Mouse (Mus musculus) frontal cortex, adult 2 months (tissue): ENCODE measurements around the gene Irgc1. TPM values are rescaled to one million over a fixed set of nuclear protein-coding genes. Genes with fewer than 3 reads are reported as not detected.
"Not testable (repeated sequence)": the region's sequence is repeated elsewhere in the genome, so short reads cannot be mapped to it uniquely, and the experiment has no call there.

ENCODE experiments used
- DNase-seq, 2 experiments: peaks; one replicate each; pipeline ENCODE4 v3.0.0; 2022; ENCODE audit warnings: low spot score in 1 of 2; ENCODE audit errors: extremely low spot score in 1 of 2
- polyA plus RNA-seq: library from polyadenylated mRNA; depleted of rRNA; stranded (reverse); fragments of >200 nt; gene quantifications from 2 replicates; pipeline ENCODE4 v1.2.3, GENCODE M21; 2012

The Irgc1 gene
- polyA plus RNA-seq, 1 experiment, result 0.68 TPM

DNA sequence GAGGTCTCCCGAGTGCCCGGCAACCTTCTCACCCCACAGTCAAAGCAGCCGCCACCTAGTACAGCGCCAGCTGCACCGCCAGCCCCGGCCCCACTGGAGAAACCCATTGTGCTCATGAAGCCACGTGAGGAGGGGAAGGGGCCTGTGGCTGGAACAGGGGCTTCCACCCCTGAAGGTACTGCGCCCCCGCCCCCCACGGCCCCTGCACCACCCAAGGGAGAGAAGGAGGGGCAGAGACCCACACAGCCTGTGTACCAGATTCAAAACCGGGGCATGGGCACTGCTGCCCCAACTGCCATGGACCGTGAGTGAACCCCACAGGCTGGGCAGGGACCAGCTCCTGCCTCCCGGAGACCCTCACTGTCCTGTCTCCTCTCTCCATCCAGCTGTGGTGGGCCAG, 46.4 kb downstream of the Irgc1 start:
- DNase-seq, result no peak

- no peak for DNase-seq
Measured at GRCm38 (mm10) chr7:24402851-24403250, 49.2 kb downstream of the Irgc1 start.

DNA sequence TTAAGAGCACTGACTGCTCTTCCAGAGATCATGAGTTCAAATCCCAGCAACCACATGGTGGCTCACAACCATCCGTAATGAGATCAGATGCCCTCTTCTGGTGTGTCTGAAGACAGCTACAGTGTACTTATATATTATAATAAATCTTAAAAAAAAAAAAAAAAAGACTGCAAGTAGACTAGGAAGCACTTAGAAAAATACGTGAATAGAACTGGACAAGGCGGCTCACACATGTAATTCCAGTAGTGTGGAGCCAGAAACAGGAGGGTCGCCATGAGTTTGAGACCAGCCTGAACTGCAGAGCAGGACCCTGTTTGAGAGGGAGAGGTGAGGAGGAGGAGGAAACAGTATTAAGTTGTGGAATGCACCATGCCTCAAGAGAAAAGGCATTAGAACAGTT, 51.6 kb downstream of the Irgc1 start:
- not testable (repeated sequence) for DNase-seq

DNA sequence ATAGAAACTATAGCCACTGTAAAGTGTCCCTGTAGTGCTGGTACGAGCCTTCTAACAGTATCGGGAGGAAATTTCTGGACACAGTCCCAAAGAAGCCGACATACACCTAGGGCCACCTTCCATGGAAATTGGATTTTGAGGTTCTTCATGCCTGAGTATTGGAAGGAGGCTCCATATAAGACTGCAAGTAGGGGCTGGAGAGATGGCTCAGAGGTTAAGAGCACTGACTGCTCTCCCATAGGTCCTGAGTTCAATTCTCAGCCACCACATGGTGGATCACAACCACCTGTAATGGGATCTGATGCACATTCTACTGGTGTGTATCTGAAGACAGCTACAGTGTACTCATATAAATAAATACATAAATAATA, 52.0 kb downstream of the Irgc1 start:
- DNase-seq, result no peak

GRCm38 (mm10) chr7:24399256-24400081, 52.6 kb downstream of the Irgc1 start, which contains the start of gene Smg9:
Gene Smg9, plus strand, starts transcription at chr7:24399619.
- DNase-seq, result peak; percentile 95 to 98

GRCm38 (mm10) chr7:24398364-24398913, 53.7 kb downstream of the Irgc1 start:
- DNase-seq, result no peak

- DNase-seq, result no peak
Measured at GRCm38 (mm10) chr7:24396832-24397231, 55.3 kb downstream of the Irgc1 start.

GRCm38 (mm10) chr7:24394475-24395161, 57.5 kb downstream of the Irgc1 start:
- DNase-seq, result no peak

- no peak for DNase-seq
Measured at GRCm38 (mm10) chr7:24394054-24394453, 58.0 kb downstream of the Irgc1 start.

- DNase-seq, result no peak
Measured at GRCm38 (mm10) chr7:24391687-24392086, 60.4 kb downstream of the Irgc1 start.

DNA sequence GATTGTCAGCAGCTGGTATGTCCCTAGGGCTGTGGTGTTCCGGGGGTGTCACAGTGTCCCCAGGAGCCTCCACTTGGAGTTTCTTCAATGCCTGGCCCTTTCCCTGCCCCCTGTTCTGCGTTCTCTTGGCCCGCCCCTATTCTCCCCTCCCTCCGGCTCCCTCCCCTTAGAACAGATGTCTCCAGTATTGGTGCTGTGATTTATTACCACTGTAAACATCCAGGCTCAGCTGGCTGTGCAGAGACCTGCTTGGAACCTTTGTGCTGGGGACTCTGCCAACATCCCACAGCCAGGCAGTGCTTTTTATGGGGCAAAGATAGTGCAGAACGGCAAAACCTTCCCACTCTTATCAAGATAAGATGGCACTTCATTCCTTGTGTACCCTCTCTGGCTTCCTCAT, 61.0 kb downstream of the Irgc1 start:
- DNase-seq, result peak in 1 of 2 experiments; percentile 23

DNA sequence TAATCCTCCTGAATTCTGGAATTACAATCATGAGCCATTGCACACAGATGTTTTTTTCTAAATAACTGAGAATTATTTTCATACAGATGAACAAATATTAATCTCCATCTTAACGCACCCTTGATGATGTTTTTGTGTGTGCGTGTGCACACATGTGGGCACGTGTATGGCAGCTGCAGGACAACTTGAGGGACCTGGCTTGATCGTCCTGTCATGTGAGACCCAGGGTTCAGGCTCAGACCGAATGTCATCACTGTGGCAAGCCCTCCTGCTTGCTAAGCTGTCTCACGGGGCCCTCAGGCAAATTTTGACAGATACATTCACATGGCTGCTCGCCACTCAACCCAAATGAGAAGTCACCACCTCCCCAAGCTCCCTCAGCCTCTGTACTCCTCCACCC, 61.6 kb downstream of the Irgc1 start:
- DNase-seq, result no peak

- no peak for DNase-seq
Measured at GRCm38 (mm10) chr7:24389516-24390187, 62.4 kb downstream of the Irgc1 start.

- no peak for DNase-seq
Measured at GRCm38 (mm10) chr7:24387059-24387556, 65.0 kb downstream of the Irgc1 start.

- DNase-seq, result peak in 1 of 2 experiments; percentile 78
Measured at GRCm38 (mm10) chr7:24384827-24385226, 67.3 kb downstream of the Irgc1 start.

GRCm38 (mm10) chr7:24384070-24384469, 68.0 kb downstream of the Irgc1 start:
- DNase-seq, result no peak

- DNase-seq, result no peak
Measured at GRCm38 (mm10) chr7:24382730-24383372, 69.2 kb downstream of the Irgc1 start.
